Mouse (Mus musculus) CD4-positive, CD25-positive, alpha-beta regulatory T cell, adult 4 months (primary cell): ENCODE measurements around the gene Zfp1. TPM values are rescaled to one million over a fixed set of nuclear protein-coding genes. Genes with fewer than 3 reads are reported as not detected.
A peak's percentile ranks its signal among the peaks of the same experiment; 100 is the strongest.

Source experiments
- ATAC-seq: one replicate; pipeline ENCODE4 v1.8.0; 2017
- polyA plus RNA-seq, 2 experiments: library from polyadenylated mRNA; unstranded; fragments of 100-300 nt; shearing (Covaris generic); gene quantifications; one replicate each; pipeline ENCODE4 v1.2.1; 2017

The Zfp1 gene
- polyA plus RNA-seq, 2 experiments from 2014 or later: 41.3 to 41.7 TPM

DNA sequence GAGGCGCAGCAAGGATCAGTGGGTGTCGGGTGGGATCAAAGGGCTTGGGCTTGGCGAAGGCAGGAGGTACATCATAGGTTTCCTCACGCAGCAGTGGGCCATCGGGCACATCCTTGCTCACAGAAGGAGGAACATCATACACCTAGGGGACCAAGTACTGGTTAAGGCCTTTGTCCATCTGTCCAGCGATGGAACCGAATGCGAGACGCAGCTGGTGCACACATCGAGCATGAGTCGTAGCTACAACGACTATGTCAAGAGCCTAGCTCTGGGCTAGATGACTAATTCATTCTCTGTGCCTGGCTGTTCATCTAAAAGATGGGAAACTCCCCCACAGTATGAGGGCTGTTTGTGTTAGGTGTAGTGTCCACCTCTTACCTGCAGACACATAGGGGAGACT lies 71.1 kb downstream of the Zfp1 start:
- no peak for ATAC-seq

GRCm38 (mm10) chr8:111715514-111715913 lies 72.3 kb downstream of the Zfp1 start:
- no peak for ATAC-seq

GRCm38 (mm10) chr8:111716603-111717487 lies 73.6 kb downstream of the Zfp1 start:
- no peak for ATAC-seq

- no peak for ATAC-seq
These were observed 74.2 kb downstream of the Zfp1 start for GRCm38 (mm10) chr8:111717488-111717792.

GRCm38 (mm10) chr8:111717866-111718265 lies 74.7 kb downstream of the Zfp1 start:
- ATAC-seq: no peak

DNA sequence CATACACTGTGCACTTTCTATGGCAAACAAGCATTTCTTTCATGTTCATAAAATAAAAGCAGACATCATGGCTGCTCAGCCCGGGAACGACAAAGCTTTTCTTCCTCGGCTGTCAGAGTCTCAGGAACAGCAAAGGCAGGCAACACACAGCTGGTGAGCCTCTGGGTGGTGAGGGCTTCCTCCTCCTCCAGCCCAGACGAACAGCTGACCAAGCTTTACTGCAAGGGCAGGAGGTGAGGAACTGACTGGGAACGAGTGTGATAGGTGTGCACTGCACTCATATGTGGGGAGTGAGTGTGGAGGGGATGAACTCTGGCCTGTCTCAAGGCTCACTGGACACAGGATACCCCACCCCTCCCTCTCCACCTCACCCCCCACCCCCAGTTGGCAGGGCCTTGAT lies 75.7 kb downstream of the Zfp1 start:
- no peak for ATAC-seq

DNA sequence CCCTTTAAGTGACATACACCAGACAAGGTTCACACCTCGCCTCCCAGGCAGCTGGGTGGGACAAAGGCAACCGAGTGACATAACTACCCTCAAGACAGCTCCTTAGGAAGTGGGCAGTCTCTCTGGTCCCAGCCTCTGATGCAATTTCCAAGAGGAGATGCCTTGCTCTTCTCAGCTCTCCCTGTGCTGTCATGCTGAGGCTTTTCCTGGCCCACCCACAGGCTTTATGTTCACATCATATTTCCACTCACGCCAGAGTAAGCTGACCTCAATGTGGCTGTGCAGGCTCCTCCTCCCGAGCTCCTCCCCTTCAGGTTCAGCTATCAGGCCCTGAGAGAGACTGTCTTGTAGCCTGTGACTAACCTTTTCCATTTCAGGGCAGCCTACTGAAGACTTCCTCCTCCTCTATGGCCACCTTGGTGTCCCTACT lies 76.9 kb downstream of the Zfp1 start:
- peak; percentile 43 for ATAC-seq

Other genes with a start within 250 kb of the Zfp1 start
- gene Fa2h, start 249.6 kb upstream of the Zfp1 start, polyA plus RNA-seq: not detected
- 1 to 10 TPM; 4.3 to 6.5 TPM for gene Wdr59, start 121.3 kb upstream of the Zfp1 start, polyA plus RNA-seq
- 10 to 100 TPM; 27.5 to 43.5 TPM for gene Znrf1, start 107.3 kb upstream of the Zfp1 start, polyA plus RNA-seq
- 1 to 10 TPM in 1 of 2 experiments, under 1 TPM in 1; 0.98 to 2.0 TPM for gene Ldhd, start 13.0 kb upstream of the Zfp1 start, polyA plus RNA-seq
- gene Ctrb1, start 47.6 kb downstream of the Zfp1 start, polyA plus RNA-seq: not detected
- under 1 TPM; 0.27 to 0.42 TPM for gene Bcar1, start 100.4 kb downstream of the Zfp1 start, polyA plus RNA-seq
- gene Cfdp1, start 210.9 kb downstream of the Zfp1 start, polyA plus RNA-seq: 100 to 1,000 TPM; 120 to 140 TPM
- 1 to 10 TPM; 7.5 to 9.2 TPM for gene Tmem170, start 233.3 kb downstream of the Zfp1 start, polyA plus RNA-seq